8 mouse cellular contexts compared by ENCODE assay signal in the genomic region with DNA sequence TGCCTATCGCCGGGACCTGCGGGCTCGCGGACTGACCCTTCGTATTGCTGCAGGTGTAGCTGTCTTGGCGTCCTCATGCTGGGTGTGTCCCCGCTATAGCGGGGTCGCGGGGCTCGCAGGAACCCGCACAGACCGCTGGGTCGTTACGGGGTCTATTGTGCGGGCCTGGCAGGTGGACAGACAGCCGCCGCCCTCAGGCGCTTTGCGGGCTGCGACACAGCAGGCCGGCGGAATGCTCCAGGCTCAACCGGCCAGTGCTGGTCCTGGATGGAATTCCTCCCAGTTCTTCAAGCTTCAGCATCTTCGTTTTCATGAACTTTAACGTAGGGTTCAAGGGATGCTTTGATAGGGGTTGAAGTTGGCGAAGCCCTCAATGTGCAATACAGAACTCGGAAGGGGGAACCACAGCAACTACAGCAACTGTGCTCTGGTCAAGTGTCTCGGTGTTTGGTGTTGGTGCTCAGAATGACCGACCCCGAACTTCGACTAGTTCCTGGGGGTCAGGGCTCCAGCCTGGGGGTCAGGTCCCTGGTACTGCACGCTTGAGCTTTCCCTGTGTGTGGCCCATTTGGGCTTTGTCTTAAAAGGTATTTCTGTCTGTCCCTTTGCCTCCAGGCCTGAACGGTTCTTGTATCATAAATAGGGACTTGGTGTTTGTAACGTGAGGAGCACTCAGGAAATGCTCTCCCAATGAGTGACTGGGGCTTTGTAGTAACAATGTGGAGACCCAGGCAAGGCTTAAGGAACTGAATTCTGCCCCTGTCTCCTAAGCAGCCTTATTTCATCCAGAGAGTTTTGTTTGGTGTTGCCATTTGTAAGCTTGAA. TPM values are rescaled to one million over a fixed set of nuclear protein-coding genes. Genes with fewer than 3 reads are reported as not detected.
DNase-seq lines count a peak whose midpoint lies in the region; ATAC-seq and TF ChIP-seq lines count a peak whose summit lies in the region.

No protein-coding gene starts in this region.

- TF ChIP-seq POLR2A in bone marrow macrophage, adult 2 months (IDR thresholded peaks at IDR 0.05; ENCODE audit: borderline replicate concordance, low read depth, low read length) = no peak

- peaks cover 31% of the 10 kb centered on the region; the same call in 1 of the 2 replicates for H3K4me1 ChIP-seq in lung, embryonic 15.5 days
- H3K4me1 ChIP-seq in bone marrow macrophage, adult 2 months (ENCODE audit: control insufficient read depth, insufficient read depth, low read length) = peaks cover 23% of the 10 kb centered on the region
- H3K4me1 ChIP-seq in forebrain, embryonic 16.5 days (replicated peaks; ENCODE audit: control insufficient read depth, insufficient read depth, low read length) = peaks cover 29% of the 10 kb centered on the region
- H3K4me1 ChIP-seq in neural tube, embryonic 14.5 days (ENCODE audit: control insufficient read depth, insufficient read depth, low read length) = peaks cover 17% of the 10 kb centered on the region

- TF ChIP-seq CTCF in bone marrow macrophage, adult 2 months (IDR thresholded peaks at IDR 0.05; ENCODE audit: low read depth, low read length) = no peak

- WGBS in lung, embryonic 15.5 days = 3% methylated on average over 36 of the region's 36 CpGs
- WGBS in forebrain, embryonic 16.5 days = 1% methylated on average over 36 of the region's 36 CpGs
- WGBS in neural tube, embryonic 14.5 days = 2% methylated on average over 36 of the region's 36 CpGs

- no peaks in the 10 kb centered on the region for H3K9me3 ChIP-seq in lung, embryonic 15.5 days
- H3K9me3 ChIP-seq in forebrain, embryonic 16.5 days (ENCODE audit: control insufficient read depth, low read length) = no peaks in the 10 kb centered on the region
- no peaks in the 10 kb centered on the region for H3K9me3 ChIP-seq in neural tube, embryonic 14.5 days (ENCODE audit: control insufficient read depth, low read length)

- H3K9ac ChIP-seq in lung, embryonic 15.5 days = peak overlapping the region; percentile 68
- peak overlapping the region; percentile 86 for H3K9ac ChIP-seq in forebrain, embryonic 16.5 days (replicated peaks; ENCODE audit: low read depth, low read length)
- peak overlapping the region; percentile 78 for H3K9ac ChIP-seq in neural tube, embryonic 14.5 days (replicated peaks; ENCODE audit: low read depth, low read length)

- H3K27ac ChIP-seq in lung, embryonic 15.5 days = peak overlapping the region; percentile 77
- H3K27ac ChIP-seq in bone marrow macrophage, adult 2 months (ENCODE audit: insufficient read depth, low read depth, low read length) = peak overlapping the region; percentile 61
- H3K27ac ChIP-seq in forebrain, embryonic 16.5 days (ENCODE audit: low read length) = peak overlapping the region; percentile 21; the same call in 1 of the 2 replicates
- H3K27ac ChIP-seq in neural tube, embryonic 14.5 days (ENCODE audit: low read depth, low read length) = peak overlapping the region; percentile 70; the same call in 1 of the 2 replicates

- peak overlapping the region; percentile 76 for H3K4me3 ChIP-seq in lung, embryonic 15.5 days
- H3K4me3 ChIP-seq in bone marrow macrophage, adult 2 months (ENCODE audit: insufficient read depth, low read length) = peak overlapping the region; percentile 82
- peak overlapping the region; percentile 69 for H3K4me3 ChIP-seq in forebrain, embryonic 16.5 days (replicated peaks; ENCODE audit: low read length)
- peak overlapping the region; percentile 70 for H3K4me3 ChIP-seq in neural tube, embryonic 14.5 days (ENCODE audit: low read depth, low read length)

- DNase-seq in lung, postnatal 4 days = no peak
- DNase-seq in kidney, postnatal 4 days = peak; percentile 53 to 71
- DNase-seq in adipocyte (ENCODE audit: low spot score) = no peak
- no peak for DNase-seq in layer of hippocampus, postnatal 36 days

- H3K27me3 ChIP-seq in lung, embryonic 15.5 days = peaks cover 34% of the 10 kb centered on the region
- 0 out of 2 replicates have a peak, but pooled peaks cover 4% of the 10 kb centered on the region for H3K27me3 ChIP-seq in forebrain, embryonic 16.5 days (replicated peaks; ENCODE audit: control insufficient read depth, insufficient read depth, low read length)
- H3K27me3 ChIP-seq in neural tube, embryonic 14.5 days (ENCODE audit: control insufficient read depth, insufficient read depth, low read length) = peaks cover 3% of the 10 kb centered on the region; the same call in 1 of the 2 replicates

- H3K4me2 ChIP-seq in lung, embryonic 15.5 days = peak overlapping the region; percentile 97
- peak overlapping the region; percentile 66 for H3K4me2 ChIP-seq in forebrain, embryonic 16.5 days (ENCODE audit: low read length)
- peak overlapping the region; percentile 80 for H3K4me2 ChIP-seq in neural tube, embryonic 14.5 days (ENCODE audit: low read depth, low read length)

- H3K36me3 ChIP-seq in lung, embryonic 15.5 days = no peaks in the 10 kb centered on the region
- H3K36me3 ChIP-seq in forebrain, embryonic 16.5 days (ENCODE audit: control insufficient read depth, insufficient read depth) = no peaks in the 10 kb centered on the region
- no peaks in the 10 kb centered on the region for H3K36me3 ChIP-seq in neural tube, embryonic 14.5 days (ENCODE audit: control insufficient read depth, insufficient read depth, low read length)

- peak; percentile 12 for ATAC-seq in lung, embryonic 15.5 days (ENCODE audit: borderline replicate concordance, extremely low read depth, low FRiP score, low TSS enrichment)
- no peak; the same call in 1 of the 2 replicates for ATAC-seq in forebrain, embryonic 16.5 days
- ATAC-seq in neural tube, embryonic 14.5 days (ENCODE audit: low read depth) = peak; percentile 32; the same call in 1 of the 2 replicates

RNA-seq across cellular contexts. Expression of a gene that starts 0.8 kb away (rescaled TPM):
- 18.2 and 23.1 TPM in 2 replicates for polyA plus RNA-seq in lung, embryonic 15.5 days (2015; fragmentation: Nextera tagmentation; extraction: Ambion mirVana)
- polyA plus RNA-seq in bone marrow macrophage, adult 2 months (2012; ENCODE audit: insufficient read depth, insufficient read length, missing spikeins) = 41.7 and 49.0 TPM in 2 replicates
- 23.9 and 29.6 TPM in 2 replicates for polyA plus RNA-seq in forebrain, embryonic 16.5 days (2015; fragmentation: Nextera tagmentation; extraction: Ambion mirVana)
- polyA plus RNA-seq in neural tube, embryonic 14.5 days (2014; fragmentation: Nextera tagmentation; extraction: Ambion mirVana) = 33.0 and 37.1 TPM in 2 replicates
- 10 to 100 TPM; 64.8 to 65.3 TPM for total RNA-seq in layer of hippocampus, postnatal 36 days (2021)

RNA-seq across cellular contexts. Expression of a gene that starts 1.7 kb away (rescaled TPM):
- 0.21 and 0.35 TPM in 2 replicates for polyA plus RNA-seq in lung, embryonic 15.5 days (2015; fragmentation: Nextera tagmentation; extraction: Ambion mirVana)
- polyA plus RNA-seq in bone marrow macrophage, adult 2 months (2012; ENCODE audit: insufficient read depth, insufficient read length, missing spikeins) = 0.40 TPM in 1 of 2 replicates, not detected in the other
- polyA plus RNA-seq in forebrain, embryonic 16.5 days (2015; fragmentation: Nextera tagmentation; extraction: Ambion mirVana) = 0.47 and 0.97 TPM in 2 replicates
- polyA plus RNA-seq in neural tube, embryonic 14.5 days (2014; fragmentation: Nextera tagmentation; extraction: Ambion mirVana) = 0.68 and 0.87 TPM in 2 replicates
- 1 to 10 TPM in 1 of 2 experiments, under 1 TPM in 1; 0.96 to 1.1 TPM for total RNA-seq in layer of hippocampus, postnatal 36 days (2021)

Comparison
In these comparisons a context has a peak if more than half of its experiments do, and no peak if none do; other contexts are left out.
1. H3K27ac ChIP-seq: peak in every context shown above with its lines; median percentile 77 in lung, embryonic 15.5 days; 70 in neural tube, embryonic 14.5 days; 61 in bone marrow macrophage, adult 2 months; 21 in forebrain, embryonic 16.5 days.
2. DNase-seq: peak in kidney, postnatal 4 days (2 of 2); none in lung, postnatal 4 days (0 of 2), adipocyte (single experiment) and layer of hippocampus, postnatal 36 days (0 of 2).
3. Peak in every context shown above with its lines, with median percentiles within 50 percentile points of each other: H3K4me2 ChIP-seq, H3K4me3 ChIP-seq and H3K9ac ChIP-seq.